Mouse (Mus musculus) lung, postnatal 0 days (tissue): ENCODE results near the gene Shld2. TPM values are rescaled to one million over a fixed set of nuclear protein-coding genes. Genes with fewer than 3 reads are reported as not detected.
"Not testable (repeated sequence)": the region's sequence is repeated elsewhere in the genome, so short reads cannot be mapped to it uniquely, and the experiment has no call there.

ENCODE experiments used
- ATAC-seq: fragments of 200-750 bp; cut with Nextera tagmentation; 2 replicates; pipeline ENCODE4 v1.8.0; 2017; ENCODE audit warnings: moderate library complexity
- DNase-seq: peaks from one replicate; pipeline ENCODE4 v3.0.0-alpha.2; 2016; ENCODE audit warnings: low spot score
- H3K27ac ChIP-seq: fragments of 300-500 bp; sonication (generic); 2 replicates; pipeline ENCODE4 v1.5.1; 2014; ENCODE audit warnings: antibody characterized with exemption, mild to moderate bottlenecking, low read length, mixed read lengths
- H3K27me3 ChIP-seq: fragments of 300-500 bp; sonication (generic); replicated peaks from 2 replicates; pipeline ENCODE4 v1.6.1; 2014; ENCODE audit warnings: low read length, mixed read lengths; ENCODE audit not compliant: insufficient read depth
- H3K36me3 ChIP-seq: fragments of 300-500 bp; sonication (generic); 2 replicates; pipeline ENCODE4 v1.6.1; 2014; ENCODE audit warnings: low read length, mixed read lengths; ENCODE audit not compliant: insufficient read depth
- H3K4me1 ChIP-seq: fragments of 300-500 bp; sonication (generic); 2 replicates; pipeline ENCODE4 v1.6.1; 2014; ENCODE audit warnings: antibody characterized with exemption, low read depth, low read length, mixed read lengths; ENCODE audit not compliant: insufficient read depth
- H3K4me2 ChIP-seq: fragments of 300-500 bp; sonication (generic); replicated peaks from 2 replicates; pipeline ENCODE4 v1.6.1; 2014; ENCODE audit warnings: low read depth, mild to moderate bottlenecking, low read length, moderate library complexity, mixed read lengths
- H3K4me3 ChIP-seq: fragments of 300-500 bp; sonication (generic); 2 replicates; pipeline ENCODE4 v1.5.1; 2014; ENCODE audit warnings: low read depth, low read length
- H3K9ac ChIP-seq: fragments of 300-500 bp; sonication (generic); replicated peaks from 2 replicates; pipeline ENCODE4 v1.6.1; 2014; ENCODE audit warnings: low read depth, mild to moderate bottlenecking
- H3K9me3 ChIP-seq: fragments of 300-500 bp; sonication (generic); 2 replicates; pipeline ENCODE4 v1.6.1; 2016; ENCODE audit warnings: low read length, mixed read lengths
- CTCF ChIP-seq: IDR thresholded peaks from 2 replicates; pipeline ENCODE4 v1.5.1; 2016; ENCODE audit warnings: antibody characterized with exemption, mild to moderate bottlenecking
- EP300 ChIP-seq: IDR thresholded peaks from 2 replicates; pipeline ENCODE4 v1.6.1; 2016; ENCODE audit warnings: antibody characterized with exemption, mild to moderate bottlenecking, control low read depth
- WGBS: fragments of 180-500 bp; shearing (Covaris S2); extraction: QIAGEN DNeasy Blood & Tissue Kit; methylation state at CpG from one replicate; pipeline ENCODE4 v1.1.7; 2014; 5-methylcytosine and 5-hydroxymethylcytosine counted together
- polyA plus RNA-seq: library from polyadenylated mRNA; unstranded; fragments of >200 nt; fragmentation: Nextera tagmentation; extraction: Ambion mirVana; gene quantifications from 2 replicates; pipeline ENCODE4 v1.2.1, GENCODE M21; 2015

The Shld2 gene
- polyA plus RNA-seq, 1 experiment from 2014 or later, result 7.5 TPM

GRCm38 (mm10) chr14:34327618-34328017 is 17.3 kb upstream of the Shld2 start:
- Histone ChIP-seq H3K36me3 (peaks cover 36% of the 10 kb centered on the region), H3K4me2 (no peak overlapping the region), H3K4me3 (no peak overlapping the region), H3K27me3 (no peaks in the 10 kb centered on the region), H3K27ac (no peak overlapping the region), H3K9ac (no peak overlapping the region), H3K4me1 (no peaks in the 10 kb centered on the region), H3K9me3 (no peaks in the 10 kb centered on the region)
- TF ChIP-seq CTCF (no peak), EP300 (no peak)
- WGBS, result 74% methylated on average over 1 of the region's 1 CpGs
- ATAC-seq (no peak), DNase-seq (no peak)

GRCm38 (mm10) chr14:34326606-34327005 is 16.3 kb upstream of the Shld2 start:
- no peak for DNase-seq
- H3K4me2 ChIP-seq, result no peak overlapping the region
- H3K36me3 ChIP-seq, result peaks cover 36% of the 10 kb centered on the region
- 79% methylated on average over 3 of the region's 3 CpGs for WGBS
- no peaks in the 10 kb centered on the region for H3K9me3 ChIP-seq
- H3K27ac ChIP-seq, result no peak overlapping the region
- ATAC-seq, result no peak
- no peak overlapping the region for H3K4me3 ChIP-seq
- H3K4me1 ChIP-seq, result no peaks in the 10 kb centered on the region
- no peaks in the 10 kb centered on the region for H3K27me3 ChIP-seq
- TF ChIP-seq EP300 (no peak), CTCF (no peak)
- H3K9ac ChIP-seq, result no peak overlapping the region

GRCm38 (mm10) chr14:34323576-34324085 is 13.3 kb upstream of the Shld2 start:
- no peak for ATAC-seq
- WGBS, result 93% methylated on average over 5 of the region's 5 CpGs
- H3K27me3 ChIP-seq, result no peaks in the 10 kb centered on the region

GRCm38 (mm10) chr14:34318113-34318512 is 7.8 kb upstream of the Shld2 start:
- H3K9me3 ChIP-seq, result no peaks in the 10 kb centered on the region
- ATAC-seq (peak; percentile 43; the same call in 1 of the 2 replicates), DNase-seq (no peak)
- H3K4me2 ChIP-seq, result no peak overlapping the region
- H3K27me3 ChIP-seq, result no peaks in the 10 kb centered on the region
- peaks cover 5% of the 10 kb centered on the region; the same call in 1 of the 2 replicates for H3K4me1 ChIP-seq
- H3K9ac ChIP-seq, result no peak overlapping the region
- H3K4me3 ChIP-seq, result no peak overlapping the region
- no peak for TF ChIP-seq CTCF
- TF ChIP-seq EP300, result no peak
- H3K36me3 ChIP-seq, result no peaks in the 10 kb centered on the region
- no peak overlapping the region for H3K27ac ChIP-seq

More at GRCm38 (mm10) chr14:34323576-34324085, 13.3 kb upstream of the Shld2 start:
- DNase-seq, result no peak
- no peak overlapping the region for H3K4me3 ChIP-seq
- H3K9me3 ChIP-seq, result no peaks in the 10 kb centered on the region
- H3K9ac ChIP-seq, result no peak overlapping the region
- no peaks in the 10 kb centered on the region for H3K4me1 ChIP-seq
- H3K36me3 ChIP-seq, result peaks cover 14% of the 10 kb centered on the region
- TF ChIP-seq CTCF (no peak), EP300 (no peak)
- H3K4me2 ChIP-seq, result no peak overlapping the region
- no peak overlapping the region for H3K27ac ChIP-seq

- H3K27me3 ChIP-seq, result no peaks in the 10 kb centered on the region
- no peak overlapping the region for H3K4me3 ChIP-seq
- no peaks in the 10 kb centered on the region for H3K36me3 ChIP-seq
- no peak overlapping the region for H3K4me2 ChIP-seq
- H3K9ac ChIP-seq, result no peak overlapping the region
- H3K27ac ChIP-seq, result no peak overlapping the region
- ATAC-seq, result no peak
- H3K9me3 ChIP-seq, result no peaks in the 10 kb centered on the region
- peaks cover 5% of the 10 kb centered on the region; the same call in 1 of the 2 replicates for H3K4me1 ChIP-seq
- WGBS, result 70% methylated on average over 3 of the region's 3 CpGs
- no peak for TF ChIP-seq EP300
- no peak for TF ChIP-seq CTCF
- no peak for DNase-seq
Observed at GRCm38 (mm10) chr14:34317431-34317830, 7.1 kb upstream of the Shld2 start.

GRCm38 (mm10) chr14:34316346-34316745 is 6.1 kb upstream of the Shld2 start:
- H3K27me3 ChIP-seq, result no peaks in the 10 kb centered on the region
- DNase-seq (no peak), ATAC-seq (no peak)
- no peak overlapping the region for H3K27ac ChIP-seq
- H3K9ac ChIP-seq, result no peak overlapping the region
- no peak overlapping the region for H3K4me2 ChIP-seq
- WGBS, result 95% methylated on average over 2 of the region's 2 CpGs
- no peak for TF ChIP-seq EP300
- TF ChIP-seq CTCF, result no peak
- H3K36me3 ChIP-seq, result no peaks in the 10 kb centered on the region
- no peaks in the 10 kb centered on the region for H3K9me3 ChIP-seq
- peaks cover 5% of the 10 kb centered on the region; the same call in 1 of the 2 replicates for H3K4me1 ChIP-seq
- no peak overlapping the region for H3K4me3 ChIP-seq

- H3K9me3 ChIP-seq, result no peaks in the 10 kb centered on the region
- TF ChIP-seq EP300 (no peak), CTCF (no peak)
- WGBS, result 38% methylated on average over 3 of the region's 3 CpGs
- no peak overlapping the region for H3K27ac ChIP-seq
- no peak overlapping the region for H3K9ac ChIP-seq
- H3K27me3 ChIP-seq, result no peaks in the 10 kb centered on the region
- DNase-seq (peak; percentile 31), ATAC-seq (no peak)
- H3K4me3 ChIP-seq, result no peak overlapping the region
- H3K36me3 ChIP-seq, result no peaks in the 10 kb centered on the region
- no peak overlapping the region for H3K4me2 ChIP-seq
- peaks cover 5% of the 10 kb centered on the region; the same call in 1 of the 2 replicates for H3K4me1 ChIP-seq
Observed at GRCm38 (mm10) chr14:34314796-34315195, 4.5 kb upstream of the Shld2 start.

- not testable (repeated sequence) for H3K4me1 ChIP-seq, H3K27me3 ChIP-seq, H3K27ac ChIP-seq, H3K9me3 ChIP-seq, DNase-seq, H3K4me3 ChIP-seq, H3K4me2 ChIP-seq, H3K36me3 ChIP-seq, ATAC-seq, H3K9ac ChIP-seq
- 79% methylated on average over 8 of the region's 8 CpGs for WGBS
Observed at GRCm38 (mm10) chr14:34314383-34314782, 4.1 kb upstream of the Shld2 start.
